Mouse (Mus musculus): Measurements from ENCODE around the gene Map1s. TPM values are rescaled to one million over a fixed set of nuclear protein-coding genes. Genes with fewer than 3 reads are reported as not detected.
A peak's percentile ranks its signal among the peaks of the same experiment; 100 is the strongest.

Gene Map1s
- 62.0 and 68.5 TPM in 2 replicates for polyA plus RNA-seq (2015; fragmentation: Nextera tagmentation; extraction: Ambion mirVana)

DNA sequence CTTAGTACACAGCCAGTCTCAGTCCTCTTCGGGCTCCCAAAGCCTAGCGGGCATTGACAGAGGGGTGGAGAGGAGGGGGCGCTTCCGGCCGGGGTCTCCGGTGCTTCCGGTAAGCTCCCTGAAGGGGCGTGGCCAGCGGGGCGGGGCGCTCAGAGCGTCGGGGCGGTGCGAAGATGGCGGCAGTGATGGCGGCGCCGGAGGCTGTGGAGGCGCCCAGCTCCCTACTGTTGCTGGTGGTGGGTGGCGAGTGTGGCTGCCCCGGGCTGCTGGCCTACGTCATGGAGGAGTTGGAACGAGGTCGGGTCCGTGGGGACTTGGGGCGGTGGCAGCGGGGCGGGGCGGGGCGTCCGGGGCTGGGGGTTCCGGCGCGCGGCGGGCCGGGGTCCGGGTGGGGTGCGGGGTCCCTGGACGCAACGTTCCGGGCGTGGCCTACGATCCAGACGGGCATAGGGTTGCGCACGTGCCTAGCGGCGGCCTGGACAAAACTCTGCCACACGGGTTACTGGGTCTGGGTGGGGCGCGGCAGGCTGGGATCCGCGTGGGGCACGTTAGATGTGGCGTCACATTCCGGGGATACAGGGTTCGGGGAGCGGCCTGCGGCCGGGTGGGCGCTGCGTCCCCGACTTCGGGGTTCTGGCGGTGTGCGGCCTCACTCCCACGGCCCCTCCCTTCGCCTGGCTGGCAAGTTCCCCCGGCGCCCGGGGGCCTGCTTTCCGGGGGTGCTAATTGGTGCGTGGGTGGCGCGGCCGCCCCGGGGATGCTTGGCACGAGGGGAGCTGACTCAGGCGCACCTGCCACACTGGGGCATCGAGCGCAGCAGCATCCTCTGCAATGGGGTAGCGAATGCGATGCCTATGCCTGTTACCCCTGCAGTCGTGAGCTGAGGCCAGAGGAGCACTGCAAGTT, at the start of gene Map1s:
Gene Map1s (plus strand): TSS at position 102 of the 906 bp plus-strand sequence.
- Histone ChIP-seq H3K4me2 (peak within 1 kb of the TSS; percentile 82), H3K27me3 (0 out of 2 replicates have a peak, but pooled peaks cover 7% of the 10 kb centered on the region), H3K9me3 (no peaks in the 10 kb centered on the region), H3K36me3 (no peaks in the 10 kb centered on the region), H3K4me1 (replicated peaks) (peaks cover 17% of the 10 kb centered on the region), H3K4me3 (peak within 1 kb of the TSS; percentile 73), H3K9ac (peak within 1 kb of the TSS; percentile 86), H3K27ac (replicated peaks) (peak within 1 kb of the TSS; percentile 93)
- ATAC-seq (ENCODE audit: low FRiP score, low read depth): peak; percentile 95
- WGBS: under 1% methylated on average over 77 of the region's 86 CpGs

DNA sequence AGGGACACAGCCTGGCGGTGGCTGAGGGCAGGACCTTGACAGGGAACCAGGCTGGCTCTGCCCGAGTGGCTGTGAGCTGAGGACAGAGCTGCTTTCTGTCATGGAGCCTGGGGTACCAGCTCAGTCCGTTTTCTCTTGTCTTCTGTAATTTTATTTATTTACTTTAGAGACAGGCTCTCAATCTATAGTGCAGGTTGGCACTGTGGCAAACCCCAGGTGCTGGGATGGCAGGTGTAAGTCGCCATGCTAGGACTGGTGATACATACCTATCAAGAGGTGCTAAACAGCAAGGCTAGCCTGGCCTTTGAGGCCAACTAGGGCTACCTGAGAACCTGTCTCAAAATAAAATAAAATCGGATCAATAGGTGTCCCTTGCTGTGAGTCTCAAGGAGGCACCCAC, 49.7 kb upstream of the Map1s start:
- no peaks in the 10 kb centered on the region for H3K36me3 ChIP-seq
- no peak overlapping the region for H3K4me3 ChIP-seq
- no peak overlapping the region for H3K27ac ChIP-seq (replicated peaks)
- H3K4me1 ChIP-seq (replicated peaks): peaks cover 31% of the 10 kb centered on the region
- H3K9ac ChIP-seq: no peak overlapping the region
- WGBS: 70% methylated on average over 5 of the region's 5 CpGs
- no peak for ATAC-seq (ENCODE audit: low FRiP score, low read depth)
- peak overlapping the region; percentile 85 for H3K4me2 ChIP-seq
- no peaks in the 10 kb centered on the region for H3K9me3 ChIP-seq
- H3K27me3 ChIP-seq: no peaks in the 10 kb centered on the region

GRCm38 (mm10) chr8:70856541-70857197, 49.1 kb upstream of the Map1s start:
- no peaks in the 10 kb centered on the region for H3K27me3 ChIP-seq
- no peaks in the 10 kb centered on the region for H3K36me3 ChIP-seq
- H3K9ac ChIP-seq: peak overlapping the region; percentile 53
- peak overlapping the region; percentile 53 for H3K4me3 ChIP-seq
- no peak overlapping the region for H3K27ac ChIP-seq (replicated peaks)
- 7% methylated on average over 31 of the region's 33 CpGs for WGBS
- no peaks in the 10 kb centered on the region for H3K9me3 ChIP-seq
- peak; percentile 82 for ATAC-seq (ENCODE audit: low FRiP score, low read depth)
- H3K4me1 ChIP-seq (replicated peaks): peaks cover 35% of the 10 kb centered on the region
- H3K4me2 ChIP-seq: peak overlapping the region; percentile 85

- no peak for ATAC-seq (ENCODE audit: low FRiP score, low read depth)
- H3K36me3 ChIP-seq: no peaks in the 10 kb centered on the region
- no peak overlapping the region for H3K27ac ChIP-seq (replicated peaks)
- H3K27me3 ChIP-seq: no peaks in the 10 kb centered on the region
- WGBS: 14% methylated on average over 4 of the region's 4 CpGs
- peaks cover 43% of the 10 kb centered on the region for H3K4me1 ChIP-seq (replicated peaks)
- no peaks in the 10 kb centered on the region for H3K9me3 ChIP-seq
- no peak overlapping the region for H3K4me3 ChIP-seq
- H3K4me2 ChIP-seq: peak overlapping the region; percentile 85
- no peak overlapping the region for H3K9ac ChIP-seq
These were observed 48.2 kb upstream of the Map1s start for GRCm38 (mm10) chr8:70857516-70857915.

GRCm38 (mm10) chr8:70862824-70863641, 42.7 kb upstream of the Map1s start, which contains the start of gene Kcnn1:
TSS of gene Kcnn1 (minus strand) at chr8:70863258.
- H3K4me1 ChIP-seq (replicated peaks): peaks cover 56% of the 10 kb centered on the region
- H3K27me3 ChIP-seq: no peaks in the 10 kb centered on the region
- ATAC-seq (ENCODE audit: low FRiP score, low read depth): no peak
- H3K4me3 ChIP-seq: peak within 1 kb of the TSS; percentile 48
- H3K9ac ChIP-seq: peak within 1 kb of the TSS; percentile 56
- peaks cover 5% of the 10 kb centered on the region; the same call in 1 of the 2 replicates for H3K36me3 ChIP-seq
- whole genome bisulfite sequencing: under 1% methylated on average over 55 of the region's 55 CpGs
- H3K9me3 ChIP-seq: no peaks in the 10 kb centered on the region
- peak within 1 kb of the TSS; percentile 94 for H3K4me2 ChIP-seq
- peak within 1 kb of the TSS; percentile 95 for H3K27ac ChIP-seq (replicated peaks)

DNA sequence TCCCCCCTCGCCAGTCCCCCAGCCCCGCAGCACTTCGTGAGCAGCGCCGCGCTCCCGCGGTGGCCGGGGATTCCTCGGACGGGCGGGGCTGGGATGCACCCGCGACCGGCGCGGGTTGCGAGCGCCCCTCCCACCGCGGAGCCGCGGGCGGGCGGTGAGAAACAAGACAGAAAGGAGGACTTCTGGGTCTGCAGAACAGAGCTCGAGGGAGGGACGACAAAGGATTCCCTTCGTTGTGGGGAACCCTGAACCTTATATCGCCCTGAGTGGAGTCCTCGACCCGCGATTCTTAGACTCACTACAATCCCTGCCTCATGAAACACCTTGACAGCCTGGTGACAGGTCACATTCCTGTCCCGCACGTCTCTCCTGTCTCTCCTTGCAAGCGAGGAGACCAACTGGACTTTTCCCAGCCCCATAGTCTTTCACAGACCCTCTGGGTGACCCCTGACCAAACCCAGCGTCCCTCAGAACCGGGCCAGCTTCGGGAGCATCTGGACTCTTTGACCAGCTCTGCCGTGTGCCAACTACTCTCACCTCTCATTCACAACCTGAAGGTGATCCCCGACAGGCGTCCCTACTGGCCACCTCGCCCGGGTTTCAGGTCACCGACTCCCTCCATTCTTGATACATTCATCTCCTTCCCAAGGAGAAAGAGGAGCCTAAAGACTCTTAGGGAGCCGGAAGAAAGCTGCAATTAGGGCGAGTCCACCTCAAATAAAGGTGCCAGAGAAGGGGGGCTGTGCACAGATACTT, 41.6 kb upstream of the Map1s start:
- Histone ChIP-seq H3K9ac (peak overlapping the region; percentile 56), H3K27me3 (no peaks in the 10 kb centered on the region), H3K4me3 (peak overlapping the region; percentile 48), H3K9me3 (no peaks in the 10 kb centered on the region), H3K4me2 (peak overlapping the region; percentile 94), H3K4me1 (replicated peaks) (peaks cover 64% of the 10 kb centered on the region), H3K36me3 (peaks cover 6% of the 10 kb centered on the region; the same call in 1 of the 2 replicates), H3K27ac (replicated peaks) (peak overlapping the region; percentile 95)
- under 1% methylated on average over 46 of the region's 46 CpGs for WGBS
- no peak for ATAC-seq (ENCODE audit: low FRiP score, low read depth)

DNA sequence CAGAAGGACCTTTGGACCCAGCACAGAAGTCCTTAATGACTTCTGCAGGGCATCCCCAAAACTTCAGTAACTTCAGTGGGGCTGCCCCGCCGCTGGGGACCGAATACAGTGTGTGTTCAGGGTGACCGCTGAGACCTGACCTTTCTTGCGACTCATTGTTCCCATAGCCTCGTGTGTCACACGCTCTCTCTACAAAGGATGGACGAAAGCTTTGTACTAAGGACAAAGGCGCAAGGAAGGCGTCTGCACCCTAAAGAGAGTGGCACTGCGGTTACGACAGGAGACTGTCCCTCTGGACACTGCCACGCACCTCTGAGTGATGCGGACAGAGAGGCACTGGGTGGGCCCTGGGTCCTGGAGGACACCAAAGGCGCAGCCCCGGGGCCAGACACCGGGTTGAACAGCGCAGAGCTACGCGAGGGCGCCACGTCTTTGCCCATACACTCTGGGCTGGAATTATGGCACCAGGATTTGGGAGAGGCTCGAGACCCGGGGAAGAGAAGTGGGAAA, 41.0 kb upstream of the Map1s start:
- H3K36me3 ChIP-seq: peaks cover 6% of the 10 kb centered on the region; the same call in 1 of the 2 replicates
- peaks cover 70% of the 10 kb centered on the region for H3K4me1 ChIP-seq (replicated peaks)
- peak overlapping the region; percentile 95 for H3K27ac ChIP-seq (replicated peaks)
- peak; percentile 17 for ATAC-seq (ENCODE audit: low FRiP score, low read depth)
- peak overlapping the region; percentile 48 for H3K4me3 ChIP-seq
- H3K27me3 ChIP-seq: no peaks in the 10 kb centered on the region
- H3K4me2 ChIP-seq: peak overlapping the region; percentile 94
- H3K9ac ChIP-seq: peak overlapping the region; percentile 56
- no peaks in the 10 kb centered on the region for H3K9me3 ChIP-seq
- under 1% methylated on average over 24 of the region's 24 CpGs for WGBS

DNA sequence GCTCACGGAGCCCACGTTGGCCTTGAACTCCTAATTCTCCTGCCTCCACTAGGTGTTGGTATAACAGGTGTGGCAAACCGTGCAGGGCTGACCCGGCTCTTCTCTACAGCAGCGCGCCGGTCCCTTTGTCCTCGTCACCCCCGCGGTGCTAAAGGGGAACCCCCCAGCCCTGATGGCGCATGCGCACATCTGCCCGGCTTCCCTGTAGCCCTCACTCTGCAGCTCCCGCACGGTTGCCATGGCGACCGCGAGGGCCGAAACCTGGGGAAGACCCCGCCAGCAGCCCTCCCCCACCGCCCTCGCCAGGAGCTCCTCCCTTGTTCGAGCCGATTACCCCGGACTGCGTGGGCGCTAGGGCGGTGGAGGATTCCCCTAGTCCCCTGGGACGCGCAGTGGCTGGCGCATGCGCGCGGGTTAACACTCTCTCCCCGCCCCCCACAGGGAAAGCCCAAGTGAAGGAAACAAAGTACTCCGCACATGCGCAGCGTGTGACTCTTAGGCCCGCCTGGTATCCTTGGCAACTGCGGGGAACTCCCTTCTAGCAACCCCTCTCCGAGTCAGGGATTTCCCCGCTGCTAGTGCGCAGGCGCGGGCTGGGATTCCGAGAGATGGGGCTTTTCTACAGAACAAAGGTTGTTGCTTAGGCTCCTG, 40.3 kb upstream of the Map1s start:
- Histone ChIP-seq H3K4me3 (peak overlapping the region; percentile 48), H3K4me2 (peak overlapping the region; percentile 94), H3K4me1 (replicated peaks) (peaks cover 72% of the 10 kb centered on the region), H3K27me3 (no peaks in the 10 kb centered on the region), H3K27ac (replicated peaks) (peak overlapping the region; percentile 95), H3K9ac (peak overlapping the region; percentile 56), H3K36me3 (peaks cover 6% of the 10 kb centered on the region; the same call in 1 of the 2 replicates), H3K9me3 (no peaks in the 10 kb centered on the region)
- peak; percentile 89 for ATAC-seq (ENCODE audit: low FRiP score, low read depth)
- 0% methylated on average over 46 of the region's 46 CpGs for WGBS

DNA sequence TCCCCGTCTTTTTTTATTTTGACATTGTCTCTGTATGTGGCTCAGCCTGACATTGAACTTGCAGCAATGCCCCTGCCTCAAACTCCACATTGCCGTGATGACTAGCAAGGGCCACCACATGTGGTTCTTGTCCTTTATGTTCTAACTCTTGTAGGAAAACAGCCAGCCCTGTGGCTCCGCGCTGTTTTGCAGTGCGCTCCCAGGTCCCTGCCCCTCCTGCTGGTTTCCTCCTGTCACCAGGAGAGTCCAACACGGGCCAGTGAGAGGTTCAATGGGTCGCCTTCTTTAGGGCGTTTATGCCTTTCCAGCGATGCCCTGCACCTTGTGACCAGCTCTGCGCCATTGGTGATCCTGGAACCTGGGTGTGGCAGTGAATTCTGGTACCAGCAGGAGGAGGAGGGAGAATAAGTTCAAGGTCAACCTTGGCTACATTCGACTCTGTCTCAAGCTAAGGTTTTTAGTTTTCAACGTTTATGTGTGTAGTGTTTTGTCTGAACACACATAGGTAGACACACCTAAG, 39.7 kb upstream of the Map1s start:
- Histone ChIP-seq H3K9ac (peak overlapping the region; percentile 42), H3K9me3 (no peaks in the 10 kb centered on the region), H3K4me3 (peak overlapping the region; percentile 48), H3K4me2 (peak overlapping the region; percentile 94), H3K36me3 (peaks cover 6% of the 10 kb centered on the region; the same call in 1 of the 2 replicates), H3K27ac (replicated peaks) (peak overlapping the region; percentile 95), H3K27me3 (no peaks in the 10 kb centered on the region), H3K4me1 (replicated peaks) (peaks cover 72% of the 10 kb centered on the region)
- 6% methylated on average over 12 of the region's 12 CpGs for WGBS
- peak; percentile 5 for ATAC-seq (ENCODE audit: low FRiP score, low read depth)

- no peak overlapping the region for H3K4me3 ChIP-seq
- WGBS: 85% methylated on average over 7 of the region's 7 CpGs
- H3K4me1 ChIP-seq (replicated peaks): peaks cover 72% of the 10 kb centered on the region
- H3K36me3 ChIP-seq: peaks cover 6% of the 10 kb centered on the region; the same call in 1 of the 2 replicates
- no peak overlapping the region for H3K9ac ChIP-seq
- H3K27ac ChIP-seq (replicated peaks): peak overlapping the region; percentile 95
- H3K27me3 ChIP-seq: no peaks in the 10 kb centered on the region
- no peaks in the 10 kb centered on the region for H3K9me3 ChIP-seq
- H3K4me2 ChIP-seq: peak overlapping the region; percentile 94; the same call in 1 of the 2 replicates
- no peak for ATAC-seq (ENCODE audit: low FRiP score, low read depth)
These were observed 39.2 kb upstream of the Map1s start for GRCm38 (mm10) chr8:70866566-70866965.

All from hindbrain, embryonic 15.5 days (tissue).